Mouse (Mus musculus) erythroblast, embryonic 14.5 days (primary cell): Measurements from ENCODE around the gene Uap1.
"Not testable (repeated sequence)": the region's sequence is repeated elsewhere in the genome, so short reads cannot be mapped to it uniquely, and the experiment has no call there.

Experiments
- GATA1 ChIP-seq: IDR thresholded peaks from 2 replicates; pipeline ENCODE4 v1.6.1; 2012; ENCODE audit warnings: low read length, inconsistent platforms, mixed read lengths
- TAL1 ChIP-seq: IDR thresholded peaks from 3 replicates; pipeline ENCODE4 v1.6.1; 2012; ENCODE audit warnings: low read length, inconsistent platforms, mixed read lengths

GRCm38 (mm10) chr1:170102814-170103213 is 71.9 kb downstream of the Uap1 start:
- not testable (repeated sequence) for TF ChIP-seq GATA1, TAL1
